ENCODE assay signal across 9 mouse cellular contexts in genomic region chr1:167230930-167231611, GRCm38 (mm10). TPM values are rescaled to one million over a fixed set of nuclear protein-coding genes. Genes with fewer than 3 reads are reported as not detected.
DNase-seq lines count a peak whose midpoint lies in the region; ATAC-seq lines count a peak whose summit lies in the region.
"Had no signal": no experiment of that assay in that cellular context is flagged by ENCODE, and none has a peak within 500 bp of the region (broad histone marks: within the 10 kb centered on the region; RNA-seq: fewer than 3 reads in every experiment).

No protein-coding gene starts in this region.

- H3K36me3 ChIP-seq in forebrain, embryonic 14.5 days (ENCODE audit: control insufficient read depth, insufficient read depth, low read length): peaks cover 62% of the 10 kb centered on the region
- peaks cover 84% of the 10 kb centered on the region for H3K36me3 ChIP-seq in forebrain, embryonic 12.5 days (replicated peaks)
- H3K36me3 ChIP-seq in hindbrain, embryonic 16.5 days (ENCODE audit: control insufficient read depth, insufficient read depth, low read length): peaks cover 13% of the 10 kb centered on the region
- H3K36me3 ChIP-seq in stomach, embryonic 14.5 days (ENCODE audit: control insufficient read depth, insufficient read depth, low read length): peaks cover 33% of the 10 kb centered on the region

- DNase-seq in forebrain, embryonic 14.5 days (ENCODE audit: low spot score): no peak
- DNase-seq in retina, postnatal 1 day: peak; percentile 30
- DNase-seq in retina, embryonic 14.5 days (ENCODE audit: low spot score): no peak
- DNase-seq in heart, adult 11 months: no peak

- ATAC-seq in forebrain, embryonic 14.5 days: peak; percentile 45; the same call in 1 of the 2 replicates
- ATAC-seq in forebrain, embryonic 12.5 days (ENCODE audit: low FRiP score): no peak
- ATAC-seq in hindbrain, embryonic 16.5 days: peak; percentile 37; the same call in 1 of the 2 replicates
- peak; percentile 43; the same call in 1 of the 2 replicates for ATAC-seq in stomach, embryonic 14.5 days (ENCODE audit: insufficient number of reproducible peaks, insufficient read depth, low FRiP score, low read depth)
- ATAC-seq in erythroblast, adult 5-6 weeks (replicated peaks; ENCODE audit: low FRiP score, poor library complexity, severe bottlenecking): no peak

- H3K27me3 ChIP-seq in forebrain, embryonic 14.5 days (replicated peaks; ENCODE audit: control insufficient read depth, insufficient read depth, low read length): no peaks in the 10 kb centered on the region
- H3K27me3 ChIP-seq in forebrain, embryonic 12.5 days: no peaks in the 10 kb centered on the region
- H3K27me3 ChIP-seq in hindbrain, embryonic 16.5 days (replicated peaks; ENCODE audit: control insufficient read depth, insufficient read depth, low read length): no peaks in the 10 kb centered on the region
- H3K27me3 ChIP-seq in stomach, embryonic 14.5 days (ENCODE audit: control insufficient read depth, insufficient read depth, low read length): no peaks in the 10 kb centered on the region

- no peaks in the 10 kb centered on the region for H3K4me1 ChIP-seq in forebrain, embryonic 14.5 days (ENCODE audit: control insufficient read depth, insufficient read depth, low read length)
- H3K4me1 ChIP-seq in forebrain, embryonic 12.5 days: no peaks in the 10 kb centered on the region
- no peaks in the 10 kb centered on the region for H3K4me1 ChIP-seq in hindbrain, embryonic 16.5 days (ENCODE audit: control insufficient read depth, insufficient read depth, low read depth, low read length)
- H3K4me1 ChIP-seq in stomach, embryonic 14.5 days (ENCODE audit: control insufficient read depth, insufficient read depth, low read length): no peaks in the 10 kb centered on the region

- H3K27ac ChIP-seq in forebrain, embryonic 14.5 days (ENCODE audit: low read depth, low read length): no peak overlapping the region
- H3K27ac ChIP-seq in forebrain, embryonic 12.5 days: no peak overlapping the region
- no peak overlapping the region for H3K27ac ChIP-seq in hindbrain, embryonic 16.5 days (ENCODE audit: low read depth, low read length)
- H3K27ac ChIP-seq in stomach, embryonic 14.5 days (ENCODE audit: low read length): no peak overlapping the region

- no peak overlapping the region for H3K9ac ChIP-seq in forebrain, embryonic 14.5 days (ENCODE audit: low read length)
- no peak overlapping the region for H3K9ac ChIP-seq in forebrain, embryonic 12.5 days
- no peak overlapping the region for H3K9ac ChIP-seq in hindbrain, embryonic 16.5 days (ENCODE audit: low read depth, low read length)
- no peak overlapping the region for H3K9ac ChIP-seq in stomach, embryonic 14.5 days (replicated peaks; ENCODE audit: low read depth, low read length)

- H3K4me3 ChIP-seq in forebrain, embryonic 14.5 days (ENCODE audit: low read depth, low read length): no peak overlapping the region
- H3K4me3 ChIP-seq in forebrain, embryonic 12.5 days (replicated peaks): no peak overlapping the region
- no peak overlapping the region for H3K4me3 ChIP-seq in hindbrain, embryonic 16.5 days (ENCODE audit: low read length)
- no peak overlapping the region for H3K4me3 ChIP-seq in stomach, embryonic 14.5 days (ENCODE audit: low read depth, low read length)

- WGBS in forebrain, embryonic 14.5 days: 92% methylated on average over 17 of the region's 17 CpGs
- WGBS in forebrain, embryonic 12.5 days: 95% methylated on average over 17 of the region's 17 CpGs
- WGBS in hindbrain, embryonic 16.5 days: 89% methylated on average over 17 of the region's 17 CpGs
- 87% methylated on average over 17 of the region's 17 CpGs for WGBS in stomach, embryonic 14.5 days

- H3K9me3 ChIP-seq in forebrain, embryonic 14.5 days (replicated peaks; ENCODE audit: control insufficient read depth, low read length): no peaks in the 10 kb centered on the region
- H3K9me3 ChIP-seq in forebrain, embryonic 12.5 days: no peaks in the 10 kb centered on the region
- no peaks in the 10 kb centered on the region for H3K9me3 ChIP-seq in hindbrain, embryonic 16.5 days (ENCODE audit: control insufficient read depth, low read length)
- H3K9me3 ChIP-seq in stomach, embryonic 14.5 days (ENCODE audit: control insufficient read depth, low read depth, low read length): no peaks in the 10 kb centered on the region

- no peak overlapping the region for H3K4me2 ChIP-seq in forebrain, embryonic 14.5 days (ENCODE audit: low read length)
- no peak overlapping the region for H3K4me2 ChIP-seq in forebrain, embryonic 12.5 days
- H3K4me2 ChIP-seq in hindbrain, embryonic 16.5 days (ENCODE audit: low read length): no peak overlapping the region
- no peak overlapping the region for H3K4me2 ChIP-seq in stomach, embryonic 14.5 days (replicated peaks; ENCODE audit: low read depth, low read length)
- H3K4me2 ChIP-seq: heart, embryonic 11.5 days had no signal

RNA-seq across cellular contexts. Expression of gene Uck2, which starts 54.0 kb away (rescaled TPM):
- polyA plus RNA-seq in forebrain, embryonic 14.5 days (2014; fragmentation: Nextera tagmentation; extraction: Ambion mirVana): 54.1 and 58.1 TPM in 2 replicates
- 119 and 123 TPM in 2 replicates for polyA plus RNA-seq in forebrain, embryonic 12.5 days (2016; fragmentation: Nextera tagmentation; extraction: Ambion mirVana)
- 43.0 and 45.2 TPM in 2 replicates for polyA plus RNA-seq in hindbrain, embryonic 16.5 days (2015; fragmentation: Nextera tagmentation; extraction: Ambion mirVana)
- 86.3 and 90.8 TPM in 2 replicates for polyA plus RNA-seq in stomach, embryonic 14.5 days (2014; fragmentation: Nextera tagmentation; extraction: Ambion mirVana)
- 74.2 and 79.4 TPM in 2 replicates for total RNA-seq in erythroblast, adult 5-6 weeks (2015; ENCODE audit: low replicate concordance)
- 9.5 and 26.7 TPM in 2 replicates for total RNA-seq in erythroblast, adult 5-6 weeks (2017; ENCODE audit: low replicate concordance)

Comparison
In these comparisons a context has a peak if more than half of its experiments do, and no peak if none do; other contexts are left out.
1. ATAC-seq: peak in forebrain, embryonic 14.5 days (single experiment), hindbrain, embryonic 16.5 days (single experiment) and stomach, embryonic 14.5 days (single experiment); none in forebrain, embryonic 12.5 days (single experiment) and erythroblast, adult 5-6 weeks (single experiment).